Mouse (Mus musculus) c-Kit-negative CD71-positive TER-119-positive erythroid progenitor cells, embryonic 14.5 days (primary cell): ENCODE results near the gene Cacna1b.

Experiments
- DNase-seq: peaks from one replicate; pipeline ENCODE4 v3.0.0-alpha.2; 2013; ENCODE audit warnings: low read depth, low spot score

Gene Cacna1b

GRCm38 (mm10) chr2:24763115-24763557 is at the start of gene Cacna1b:
TSS of gene Cacna1b (minus strand) at chr2:24763152.
- no peak for DNase-seq

- DNase-seq, result no peak
Measured at GRCm38 (mm10) chr2:24809746-24810145, 46.8 kb upstream of the Cacna1b start.

GRCm38 (mm10) chr2:24807691-24808090 is 44.7 kb upstream of the Cacna1b start:
- DNase-seq, result no peak

GRCm38 (mm10) chr2:24807036-24807435 is 44.1 kb upstream of the Cacna1b start:
- no peak for DNase-seq

GRCm38 (mm10) chr2:24806143-24806542 is 43.2 kb upstream of the Cacna1b start:
- DNase-seq, result no peak

GRCm38 (mm10) chr2:24805621-24806020 is 42.7 kb upstream of the Cacna1b start:
- no peak for DNase-seq

- no peak for DNase-seq
Measured at GRCm38 (mm10) chr2:24796833-24797457, 34.0 kb upstream of the Cacna1b start.

GRCm38 (mm10) chr2:24787250-24787649 is 24.3 kb upstream of the Cacna1b start:
- DNase-seq, result no peak

GRCm38 (mm10) chr2:24781253-24781652 is 18.3 kb upstream of the Cacna1b start:
- no peak for DNase-seq

GRCm38 (mm10) chr2:24776831-24777230 is 13.9 kb upstream of the Cacna1b start:
- no peak for DNase-seq

GRCm38 (mm10) chr2:24775951-24776587 is 13.1 kb upstream of the Cacna1b start:
- DNase-seq, result no peak

GRCm38 (mm10) chr2:24774832-24775231 is 11.9 kb upstream of the Cacna1b start:
- no peak for DNase-seq

GRCm38 (mm10) chr2:24770861-24771260 is 7.9 kb upstream of the Cacna1b start:
- DNase-seq, result no peak

GRCm38 (mm10) chr2:24762446-24762960 is 449 bp downstream of the Cacna1b start:
- DNase-seq, result no peak

GRCm38 (mm10) chr2:24761923-24762445 is 968 bp downstream of the Cacna1b start:
- DNase-seq, result no peak

GRCm38 (mm10) chr2:24755276-24755675 is 7.7 kb downstream of the Cacna1b start:
- no peak for DNase-seq

GRCm38 (mm10) chr2:24752599-24752998 is 10.4 kb downstream of the Cacna1b start:
- DNase-seq, result no peak

GRCm38 (mm10) chr2:24750051-24750450 is 12.9 kb downstream of the Cacna1b start:
- no peak for DNase-seq

- no peak for DNase-seq
Measured at GRCm38 (mm10) chr2:24747878-24748277, 15.1 kb downstream of the Cacna1b start.

GRCm38 (mm10) chr2:24739701-24740100 is 23.3 kb downstream of the Cacna1b start:
- no peak for DNase-seq

- DNase-seq, result no peak
Measured at GRCm38 (mm10) chr2:24733157-24733556, 29.8 kb downstream of the Cacna1b start.

- DNase-seq, result no peak
Measured at GRCm38 (mm10) chr2:24725865-24726264, 37.1 kb downstream of the Cacna1b start.
